Mouse (Mus musculus): ENCODE results near the gene Lrrc8b.

Gene Lrrc8b

GRCm38 (mm10) chr5:105518626-105519095 is 103.1 kb downstream of the Lrrc8b start:
- no peak for DNase-seq (ENCODE audit: low read depth)

- peak; percentile 92 for DNase-seq (ENCODE audit: low read depth)
Observed at GRCm38 (mm10) chr5:105519096-105519975, 103.8 kb downstream of the Lrrc8b start, which contains the start of gene Lrrc8c. Gene Lrrc8c (plus strand): TSS chr5:105519388.

GRCm38 (mm10) chr5:105519976-105520300 is 104.4 kb downstream of the Lrrc8b start:
- no peak for DNase-seq (ENCODE audit: low read depth)

GRCm38 (mm10) chr5:105520442-105520965 is 104.9 kb downstream of the Lrrc8b start:
- DNase-seq (ENCODE audit: low read depth), result peak; percentile 50

- DNase-seq (ENCODE audit: low read depth), result no peak
Observed at GRCm38 (mm10) chr5:105523452-105523851, 107.9 kb downstream of the Lrrc8b start.

- DNase-seq (ENCODE audit: low read depth), result no peak
Observed at GRCm38 (mm10) chr5:105525004-105525403, 109.4 kb downstream of the Lrrc8b start.

- no peak for DNase-seq (ENCODE audit: low read depth)
Observed at GRCm38 (mm10) chr5:105526107-105526645, 110.6 kb downstream of the Lrrc8b start.

GRCm38 (mm10) chr5:105526766-105527165 is 111.2 kb downstream of the Lrrc8b start:
- no peak for DNase-seq (ENCODE audit: low read depth)

GRCm38 (mm10) chr5:105527477-105528331 is 112.1 kb downstream of the Lrrc8b start:
- no peak for DNase-seq (ENCODE audit: low read depth)

GRCm38 (mm10) chr5:105530576-105530975 is 115.0 kb downstream of the Lrrc8b start:
- no peak for DNase-seq (ENCODE audit: low read depth)

- DNase-seq (ENCODE audit: low read depth), result no peak
Observed at GRCm38 (mm10) chr5:105535186-105535585, 119.6 kb downstream of the Lrrc8b start.

- no peak for DNase-seq (ENCODE audit: low read depth)
Observed at GRCm38 (mm10) chr5:105536172-105536571, 120.6 kb downstream of the Lrrc8b start.

GRCm38 (mm10) chr5:105537101-105537723 is 121.6 kb downstream of the Lrrc8b start:
- DNase-seq (ENCODE audit: low read depth), result no peak
